Mouse (Mus musculus) midbrain, embryonic 15.5 days (tissue): ENCODE measurements around the gene Rel. TPM values are rescaled to one million over a fixed set of nuclear protein-coding genes. Genes with fewer than 3 reads are reported as not detected.
A peak's percentile ranks its signal among the peaks of the same experiment; 100 is the strongest.
"Not testable (repeated sequence)": the region's sequence is repeated elsewhere in the genome, so short reads cannot be mapped to it uniquely, and the experiment has no call there.

Experiments used
- ATAC-seq: fragments of 200-750 bp; cut with Nextera tagmentation; replicated peaks from 2 replicates; pipeline ENCODE4 v1.8.0; 2017; ENCODE audit warnings: moderate TSS enrichment
- H3K27ac ChIP-seq: fragments of 300-500 bp; sonication (generic); 2 replicates; pipeline ENCODE4 v1.5.1; 2015; ENCODE audit warnings: mild to moderate bottlenecking, inconsistent platforms
- H3K27me3 ChIP-seq: fragments of 300-500 bp; sonication (generic); replicated peaks from 2 replicates; pipeline ENCODE4 v1.6.1; 2015; ENCODE audit warnings: inconsistent platforms
- H3K36me3 ChIP-seq: fragments of 300-500 bp; sonication (generic); replicated peaks from 2 replicates; pipeline ENCODE4 v1.6.1; 2015; ENCODE audit warnings: inconsistent platforms
- H3K4me1 ChIP-seq: fragments of 300-500 bp; sonication (generic); 2 replicates; pipeline ENCODE4 v1.6.1; 2015; ENCODE audit warnings: inconsistent platforms
- H3K4me2 ChIP-seq: fragments of 300-500 bp; sonication (generic); 2 replicates; pipeline ENCODE4 v1.6.1; 2015; ENCODE audit warnings: inconsistent platforms, mild to moderate bottlenecking, moderate library complexity
- H3K4me3 ChIP-seq: fragments of 300-500 bp; sonication (generic); 2 replicates; pipeline ENCODE4 v1.5.1; 2015; ENCODE audit warnings: mild to moderate bottlenecking, inconsistent platforms
- H3K9ac ChIP-seq: fragments of 300-500 bp; sonication (generic); 2 replicates; pipeline ENCODE4 v1.6.1; 2015; ENCODE audit warnings: mild to moderate bottlenecking, inconsistent platforms
- H3K9me3 ChIP-seq: fragments of 300-500 bp; sonication (generic); 2 replicates; pipeline ENCODE4 v1.6.1; 2016; ENCODE audit warnings: inconsistent platforms
- WGBS: fragments of 180-500 bp; shearing (Covaris S2); methylation state at CpG from one replicate; pipeline ENCODE4 v1.1.7; 2015; ENCODE audit warnings: mixed read lengths; 5-methylcytosine and 5-hydroxymethylcytosine counted together
- polyA plus RNA-seq: library from polyadenylated mRNA; unstranded; fragments of >200 nt; fragmentation: Nextera tagmentation; extraction: Ambion mirVana; gene quantifications from 2 replicates; pipeline ENCODE4 v1.2.1, GENCODE M21; 2015

The Rel gene
- polyA plus RNA-seq, 1 experiment from 2014 or later, result 0.37 TPM

DNA sequence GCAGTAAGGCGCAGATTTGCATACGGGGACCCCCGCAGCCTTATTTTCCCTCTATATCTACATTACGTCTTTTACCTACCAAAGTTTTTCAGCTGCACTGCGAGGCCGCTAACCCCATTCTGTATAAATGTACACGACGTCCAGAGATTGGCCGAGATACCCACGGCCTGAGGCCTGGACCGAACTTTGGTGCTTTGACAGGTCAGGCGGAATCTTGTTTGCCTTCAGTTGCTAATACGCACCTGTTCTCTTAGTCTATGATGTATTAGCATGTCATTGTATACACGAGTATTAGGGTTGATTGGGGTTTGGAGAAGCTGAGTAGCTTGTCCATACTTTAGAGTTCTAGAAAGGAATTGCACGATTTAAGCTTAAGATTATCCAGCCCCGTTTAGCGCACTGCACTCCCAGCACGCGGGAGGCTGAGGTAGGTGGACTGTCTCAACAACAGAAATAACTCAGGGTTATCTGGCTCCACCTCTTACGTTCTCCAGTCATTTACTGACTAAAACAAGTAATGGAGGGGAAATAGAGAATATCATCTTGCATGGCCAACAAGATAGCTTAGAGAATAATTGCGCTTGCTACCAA is 832 bp upstream of the Rel start:
- Histone ChIP-seq H3K9me3 (no peaks in the 10 kb centered on the region), H3K4me3 (peak overlapping the region; percentile 85), H3K36me3 (no peaks in the 10 kb centered on the region), H3K4me1 (peaks cover 13% of the 10 kb centered on the region; the same call in 1 of the 2 replicates), H3K9ac (peak overlapping the region; percentile 74), H3K4me2 (peak overlapping the region; percentile 71), H3K27me3 (0 out of 2 replicates have a peak, but pooled peaks cover 7% of the 10 kb centered on the region), H3K27ac (peak overlapping the region; percentile 83)
- 6% methylated on average over 21 of the region's 21 CpGs for WGBS
- ATAC-seq, result peak; percentile 10

GRCm38 (mm10) chr11:23770510-23770759 is 335 bp downstream of the Rel start:
- WGBS, result under 1% methylated on average over 24 of the region's 24 CpGs
- ATAC-seq, result no peak

DNA sequence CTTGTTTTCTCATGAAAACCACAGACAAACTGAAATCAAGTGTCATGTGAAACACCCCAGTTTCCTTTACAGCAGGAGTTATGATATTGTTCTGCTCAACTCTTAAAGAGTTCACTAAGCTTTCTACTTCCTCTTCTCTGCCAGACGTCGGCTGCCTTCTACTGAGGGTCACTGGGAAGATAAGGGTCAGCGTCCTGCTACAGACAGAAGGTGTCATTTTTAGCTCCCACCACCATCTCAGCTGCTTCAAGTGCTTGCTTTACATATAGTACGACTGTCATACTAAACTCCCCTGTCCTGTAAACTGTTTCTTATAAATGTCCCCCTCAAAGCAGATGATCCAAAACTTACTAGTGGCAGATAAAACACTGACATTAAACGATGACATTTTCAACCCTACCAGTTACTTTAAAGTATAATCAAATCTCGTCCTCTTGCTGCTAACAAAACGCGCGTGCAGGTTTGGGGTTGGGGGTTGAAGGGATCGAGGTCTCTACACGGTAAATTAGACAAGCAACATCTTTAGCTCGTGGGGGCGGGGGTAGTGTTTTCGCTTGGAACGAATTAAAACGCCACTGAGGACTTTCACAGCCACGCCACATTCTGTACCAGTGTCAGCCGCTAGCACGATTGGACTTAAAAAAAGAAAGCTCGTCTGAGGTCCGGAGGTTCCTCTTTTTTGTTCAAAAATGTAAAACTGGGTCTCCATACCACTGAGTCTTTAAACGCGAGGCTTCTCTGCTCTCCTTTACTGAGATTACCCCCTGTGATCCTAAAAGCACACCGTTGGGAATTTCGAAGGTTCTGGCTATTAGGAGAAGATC is 872 bp downstream of the Rel start:
- Histone ChIP-seq H3K9ac (peak overlapping the region; percentile 74), H3K9me3 (no peaks in the 10 kb centered on the region), H3K36me3 (no peaks in the 10 kb centered on the region), H3K4me3 (peak overlapping the region; percentile 85), H3K27me3 (0 out of 2 replicates have a peak, but pooled peaks cover 7% of the 10 kb centered on the region), H3K27ac (peak overlapping the region; percentile 83), H3K4me2 (peak overlapping the region; percentile 71), H3K4me1 (peaks cover 13% of the 10 kb centered on the region; the same call in 1 of the 2 replicates)
- peak; percentile 14; the same call in 1 of the 2 replicates for ATAC-seq
- under 1% methylated on average over 25 of the region's 25 CpGs for WGBS

More at GRCm38 (mm10) chr11:23770510-23770759, 335 bp downstream of the Rel start:
- H3K4me1 ChIP-seq, result peaks cover 13% of the 10 kb centered on the region; the same call in 1 of the 2 replicates
- no peaks in the 10 kb centered on the region for H3K9me3 ChIP-seq
- H3K27me3 ChIP-seq, result 0 out of 2 replicates have a peak, but pooled peaks cover 7% of the 10 kb centered on the region
- H3K9ac ChIP-seq, result peak overlapping the region; percentile 74
- H3K4me3 ChIP-seq, result peak overlapping the region; percentile 85
- peak overlapping the region; percentile 71 for H3K4me2 ChIP-seq
- H3K36me3 ChIP-seq, result no peaks in the 10 kb centered on the region
- peak overlapping the region; percentile 83 for H3K27ac ChIP-seq

DNA sequence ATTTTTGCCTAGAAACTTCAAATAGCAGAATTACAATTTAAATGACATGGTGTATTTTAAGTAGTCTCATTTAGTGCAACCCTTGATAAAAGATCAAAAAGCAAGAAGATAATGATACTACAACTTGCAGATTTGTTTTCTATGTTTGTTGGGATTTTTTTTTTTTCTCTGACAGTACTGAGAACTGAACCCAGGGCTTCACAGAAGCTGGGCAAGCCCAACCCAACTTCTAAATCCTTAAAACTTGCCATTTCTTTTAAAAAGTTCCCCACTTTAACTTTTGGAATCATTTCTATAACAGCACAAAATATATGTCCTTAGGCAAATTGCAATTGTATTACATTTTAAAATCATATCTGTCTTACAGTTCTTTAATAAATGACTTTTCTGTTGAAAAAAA is 1.7 kb downstream of the Rel start:
- no peaks in the 10 kb centered on the region for H3K36me3 ChIP-seq
- ATAC-seq, result no peak
- no peaks in the 10 kb centered on the region for H3K9me3 ChIP-seq
- H3K9ac ChIP-seq, result no peak overlapping the region
- H3K27me3 ChIP-seq, result 0 out of 2 replicates have a peak, but pooled peaks cover 7% of the 10 kb centered on the region
- H3K4me1 ChIP-seq, result peaks cover 13% of the 10 kb centered on the region; the same call in 1 of the 2 replicates
- H3K27ac ChIP-seq, result no peak overlapping the region
- no peak overlapping the region for H3K4me3 ChIP-seq
- no peak overlapping the region for H3K4me2 ChIP-seq

GRCm38 (mm10) chr11:23767928-23768327 is 2.8 kb downstream of the Rel start:
- H3K9ac ChIP-seq, result no peak overlapping the region
- H3K36me3 ChIP-seq, result no peaks in the 10 kb centered on the region
- H3K27me3 ChIP-seq, result 0 out of 2 replicates have a peak, but pooled peaks cover 3% of the 10 kb centered on the region
- H3K4me3 ChIP-seq, result no peak overlapping the region
- H3K4me2 ChIP-seq, result no peak overlapping the region
- no peak overlapping the region for H3K27ac ChIP-seq
- no peak for ATAC-seq
- H3K4me1 ChIP-seq, result peaks cover 13% of the 10 kb centered on the region; the same call in 1 of the 2 replicates
- H3K9me3 ChIP-seq, result no peaks in the 10 kb centered on the region
- 83% methylated on average over 1 of the region's 1 CpGs for WGBS

GRCm38 (mm10) chr11:23767369-23767768 is 3.4 kb downstream of the Rel start:
- not testable (repeated sequence) for H3K9me3 ChIP-seq, H3K27me3 ChIP-seq, H3K4me3 ChIP-seq, H3K9ac ChIP-seq, H3K4me2 ChIP-seq, ATAC-seq, H3K27ac ChIP-seq, H3K36me3 ChIP-seq
- peaks cover 13% of the 10 kb centered on the region; the same call in 1 of the 2 replicates for H3K4me1 ChIP-seq
- WGBS, result 83% methylated on average over 5 of the region's 5 CpGs

- Histone ChIP-seq H3K9ac (no peak overlapping the region), H3K4me3 (no peak overlapping the region), H3K9me3 (no peaks in the 10 kb centered on the region), H3K4me1 (no peaks in the 10 kb centered on the region), H3K27ac (no peak overlapping the region), H3K4me2 (no peak overlapping the region), H3K36me3 (no peaks in the 10 kb centered on the region), H3K27me3 (no peaks in the 10 kb centered on the region)
- 95% methylated on average over 2 of the region's 2 CpGs for WGBS
- no peak for ATAC-seq
Observed at GRCm38 (mm10) chr11:23762635-23763034, 8.1 kb downstream of the Rel start.

DNA sequence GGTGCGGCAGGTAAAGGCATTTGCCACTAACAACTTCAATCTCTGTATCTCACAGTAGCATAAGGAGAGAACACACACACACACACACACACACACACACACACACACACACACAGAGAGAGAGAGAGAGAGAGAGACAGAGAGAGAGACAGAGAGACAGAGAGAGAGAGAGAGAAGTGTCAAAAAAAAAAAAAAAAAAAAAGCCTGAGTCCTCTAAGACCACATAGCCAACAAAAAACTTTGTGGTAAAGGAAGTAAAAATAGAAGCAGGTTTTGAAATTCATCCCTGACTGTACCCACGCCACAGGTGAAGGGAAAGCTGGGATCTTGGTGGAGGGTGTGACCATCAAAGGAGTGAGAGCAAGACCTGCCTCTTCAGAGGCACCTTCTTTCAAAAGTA is 12.6 kb downstream of the Rel start:
- Histone ChIP-seq H3K4me2 (no peak overlapping the region), H3K9ac (no peak overlapping the region), H3K27me3 (no peaks in the 10 kb centered on the region)

GRCm38 (mm10) chr11:23754329-23754728 is 16.4 kb downstream of the Rel start:
- Histone ChIP-seq H3K27ac (no peak overlapping the region), H3K27me3 (no peaks in the 10 kb centered on the region)
- ATAC-seq, result no peak

More for the DNA sequence above, 12.6 kb downstream of the Rel start:
- Histone ChIP-seq H3K4me1 (no peaks in the 10 kb centered on the region), H3K36me3 (no peaks in the 10 kb centered on the region), H3K4me3 (no peak overlapping the region), H3K27ac (no peak overlapping the region), H3K9me3 (no peaks in the 10 kb centered on the region)
- WGBS, result 82% methylated on average over 2 of the region's 2 CpGs
- ATAC-seq, result no peak

DNA sequence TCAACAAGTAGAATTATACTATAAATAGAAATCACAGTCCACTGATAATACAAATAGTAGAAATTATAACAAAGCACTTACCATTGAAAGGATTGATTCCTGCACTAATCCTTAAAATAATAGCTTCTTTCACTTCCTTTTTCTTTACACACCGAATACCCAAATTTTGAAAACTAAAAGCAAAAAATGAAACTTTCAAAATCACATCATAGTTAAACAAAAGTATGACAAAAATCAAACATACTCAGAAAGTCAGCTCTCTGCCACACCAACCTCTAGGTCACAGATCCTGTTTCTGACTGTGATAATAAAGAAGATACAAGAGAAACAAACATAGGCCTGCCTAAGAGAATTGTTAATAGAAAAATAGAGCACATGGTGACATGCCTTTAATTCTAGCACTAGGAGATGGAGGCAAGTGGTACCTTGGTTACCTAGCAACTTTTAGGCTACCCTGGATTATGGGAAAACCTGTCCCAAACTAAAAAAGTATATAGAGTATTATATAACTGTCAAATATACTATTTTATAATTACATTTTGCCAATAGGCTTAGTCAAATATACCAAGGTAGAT is 17.5 kb downstream of the Rel start:
- Histone ChIP-seq H3K27me3 (no peaks in the 10 kb centered on the region), H3K9me3 (no peaks in the 10 kb centered on the region), H3K36me3 (no peaks in the 10 kb centered on the region), H3K27ac (no peak overlapping the region), H3K4me3 (no peak overlapping the region), H3K9ac (no peak overlapping the region), H3K4me2 (no peak overlapping the region), H3K4me1 (no peaks in the 10 kb centered on the region)
- no peak for ATAC-seq
- WGBS, result 82% methylated on average over 1 of the region's 1 CpGs

More at GRCm38 (mm10) chr11:23754329-23754728, 16.4 kb downstream of the Rel start:
- Histone ChIP-seq H3K4me1 (no peaks in the 10 kb centered on the region), H3K9me3 (no peaks in the 10 kb centered on the region), H3K4me3 (no peak overlapping the region), H3K9ac (no peak overlapping the region), H3K4me2 (no peak overlapping the region), H3K36me3 (no peaks in the 10 kb centered on the region)

DNA sequence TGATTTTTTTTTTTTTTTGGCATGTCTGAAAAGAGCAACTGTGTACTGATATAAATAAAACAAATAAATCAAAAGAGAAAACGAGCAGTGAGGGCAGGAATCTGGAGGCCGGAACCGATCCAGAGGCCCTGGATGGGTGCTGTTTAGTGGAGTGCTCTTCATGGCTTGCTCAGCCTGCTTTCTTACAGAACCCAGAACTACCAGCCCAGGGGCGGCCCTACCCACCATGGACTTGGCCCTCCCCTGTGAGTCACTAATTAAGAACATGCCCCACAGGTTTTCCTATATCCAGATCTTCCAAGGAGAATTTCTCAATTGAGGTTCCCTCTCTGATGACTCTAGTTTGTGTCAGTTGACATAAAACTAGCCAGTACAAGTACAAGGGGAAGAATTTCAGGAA is 24.7 kb downstream of the Rel start:
- Histone ChIP-seq H3K27me3 (no peaks in the 10 kb centered on the region), H3K27ac (no peak overlapping the region), H3K4me2 (no peak overlapping the region), H3K9ac (no peak overlapping the region), H3K4me3 (no peak overlapping the region), H3K4me1 (no peaks in the 10 kb centered on the region), H3K9me3 (no peaks in the 10 kb centered on the region), H3K36me3 (no peaks in the 10 kb centered on the region)
- no peak for ATAC-seq
- WGBS, result 95% methylated on average over 4 of the region's 4 CpGs

GRCm38 (mm10) chr11:23744352-23744751 is 26.4 kb downstream of the Rel start:
- 97% methylated on average over 3 of the region's 3 CpGs for WGBS
- no peaks in the 10 kb centered on the region for H3K9me3 ChIP-seq
- H3K27me3 ChIP-seq, result no peaks in the 10 kb centered on the region
- H3K4me3 ChIP-seq, result no peak overlapping the region
- H3K36me3 ChIP-seq, result no peaks in the 10 kb centered on the region
- H3K4me1 ChIP-seq, result no peaks in the 10 kb centered on the region
- no peak overlapping the region for H3K9ac ChIP-seq
- H3K27ac ChIP-seq, result no peak overlapping the region
- H3K4me2 ChIP-seq, result no peak overlapping the region
- no peak for ATAC-seq
